Mouse (Mus musculus): Measurements from ENCODE around the gene Itgb2. TPM values are rescaled to one million over a fixed set of nuclear protein-coding genes. Genes with fewer than 3 reads are reported as not detected.

Itgb2 gene
- polyA plus RNA-seq (2012; ENCODE audit: insufficient read depth, insufficient read length, missing spikeins) = 386 and 401 TPM in 2 replicates

DNA sequence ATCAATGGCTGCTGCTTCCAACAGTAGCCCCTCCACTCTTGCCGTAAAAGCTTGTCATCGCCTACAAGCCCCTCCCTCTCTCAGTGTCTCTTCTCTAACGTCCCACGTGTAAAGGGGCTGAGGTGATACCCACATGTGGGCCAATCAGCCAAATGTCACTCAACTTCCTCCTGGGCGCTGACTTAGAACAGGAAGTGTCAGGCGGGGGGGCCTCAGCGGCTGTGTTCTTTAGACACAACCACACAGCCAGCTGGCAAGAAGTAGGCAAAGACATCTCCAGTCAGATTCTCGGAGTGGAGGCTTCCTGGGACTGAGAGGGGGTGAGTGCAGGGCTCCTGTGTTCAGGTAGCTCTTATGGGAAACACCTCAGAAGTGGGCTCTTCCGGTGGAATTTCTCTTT, at the start of gene Itgb2:
Gene Itgb2, plus strand, starts transcription at position 113 of the 400 bp plus-strand sequence.
- peak within 1 kb of the TSS; percentile 83 for H3K4me3 ChIP-seq (ENCODE audit: insufficient read depth, low read length)
- peak within 1 kb of the TSS; percentile 61 for H3K27ac ChIP-seq (ENCODE audit: insufficient read depth, low read depth, low read length)
- peaks cover 41% of the 10 kb centered on the region for H3K4me1 ChIP-seq (ENCODE audit: control insufficient read depth, insufficient read depth, low read length)
- TF ChIP-seq CTCF (IDR thresholded peaks at IDR 0.05; ENCODE audit: low read depth, low read length) (no peak), POLR2A (IDR thresholded peaks at IDR 0.05; ENCODE audit: borderline replicate concordance, low read depth, low read length) (no peak; the same call in 1 of the 2 replicates)

DNA sequence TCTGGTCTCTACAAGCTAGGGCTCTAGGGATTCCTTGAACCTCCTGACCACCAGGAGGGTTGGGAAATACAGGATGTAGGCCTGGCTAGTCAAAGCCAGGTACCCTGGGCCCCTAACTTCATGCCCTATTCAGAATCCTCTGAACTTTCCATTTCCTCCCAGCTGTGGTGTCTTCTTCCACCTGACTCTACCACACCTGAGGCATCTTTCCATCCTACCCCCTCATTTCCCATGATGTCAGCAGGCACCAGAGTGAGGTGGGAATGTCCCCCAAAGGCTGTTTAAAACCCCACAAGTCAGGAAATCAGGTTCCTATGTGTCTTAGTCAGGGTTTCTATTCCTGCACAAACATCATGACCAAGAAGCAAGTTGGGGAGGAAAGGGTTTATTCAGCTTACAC, 48.2 kb upstream of the Itgb2 start:
- TF ChIP-seq CTCF (IDR thresholded peaks at IDR 0.05; ENCODE audit: low read depth, low read length) (no peak), POLR2A (IDR thresholded peaks at IDR 0.05; ENCODE audit: borderline replicate concordance, low read depth, low read length) (no peak)
- no peak overlapping the region for H3K4me3 ChIP-seq (ENCODE audit: insufficient read depth, low read length)
- H3K4me1 ChIP-seq (ENCODE audit: control insufficient read depth, insufficient read depth, low read length) = no peaks in the 10 kb centered on the region
- no peak overlapping the region for H3K27ac ChIP-seq (ENCODE audit: insufficient read depth, low read depth, low read length)

DNA sequence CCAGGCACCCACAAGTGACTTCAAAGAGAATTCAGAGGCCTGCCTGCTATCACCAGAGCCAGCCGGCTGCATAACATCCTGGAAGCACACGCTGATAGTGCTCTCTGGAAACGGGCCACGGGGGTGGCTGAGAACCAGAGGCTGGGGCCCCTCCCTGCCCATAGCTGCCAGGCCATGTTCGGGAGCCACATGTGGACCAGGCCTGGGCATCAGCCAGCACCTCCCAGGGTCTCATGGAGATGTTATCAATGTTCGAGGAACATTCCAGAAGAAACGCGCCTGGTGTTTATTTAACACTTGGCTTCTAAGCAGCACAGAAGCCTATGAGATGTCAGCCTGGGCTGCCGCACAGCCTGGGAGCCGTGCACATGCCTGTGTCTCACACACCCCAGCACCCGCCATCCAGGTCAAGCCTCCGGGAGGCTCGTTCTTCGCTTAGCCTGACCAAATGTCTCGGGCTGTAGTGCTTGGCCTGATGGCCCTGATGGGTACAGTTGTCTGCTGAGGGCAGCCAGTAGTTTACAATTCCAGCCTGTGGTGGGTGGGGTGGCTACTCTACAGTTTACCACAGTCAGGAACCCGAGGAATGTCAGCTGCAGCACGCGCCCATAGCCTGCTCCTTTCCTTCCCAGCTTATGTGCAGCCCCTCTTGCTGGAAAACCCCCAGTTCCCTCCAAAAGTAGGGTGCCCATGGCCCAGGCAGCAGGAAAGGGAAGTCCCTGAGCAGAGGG, 45.7 kb upstream of the Itgb2 start:
- Histone ChIP-seq H3K4me1 (ENCODE audit: control insufficient read depth, insufficient read depth, low read length) (no peaks in the 10 kb centered on the region), H3K4me3 (ENCODE audit: insufficient read depth, low read length) (no peak overlapping the region), H3K27ac (ENCODE audit: insufficient read depth, low read depth, low read length) (no peak overlapping the region)
- no peak for TF ChIP-seq CTCF (IDR thresholded peaks at IDR 0.05; ENCODE audit: low read depth, low read length)
- no peak for TF ChIP-seq POLR2A (IDR thresholded peaks at IDR 0.05; ENCODE audit: borderline replicate concordance, low read depth, low read length)

DNA sequence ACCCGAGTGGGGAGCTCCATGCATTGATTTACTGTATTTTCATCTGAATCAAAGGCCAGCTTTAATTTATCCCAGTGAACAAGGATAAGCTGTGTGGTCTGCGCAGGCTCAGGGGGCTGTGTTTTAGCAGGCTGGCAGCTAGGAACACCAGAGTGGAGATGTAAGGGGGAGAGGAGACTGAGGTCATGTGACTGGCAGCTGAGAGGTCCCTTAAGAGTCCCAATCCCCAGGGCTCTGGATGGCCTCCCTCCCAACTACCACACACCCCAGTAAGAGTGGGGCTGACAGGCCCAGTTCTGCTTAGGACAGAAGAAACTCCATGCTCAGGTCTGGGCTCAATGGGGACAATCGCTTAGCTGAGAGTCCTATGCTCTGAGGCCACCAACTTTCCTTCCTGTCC, 44.3 kb upstream of the Itgb2 start:
- TF ChIP-seq CTCF (IDR thresholded peaks at IDR 0.05; ENCODE audit: low read depth, low read length) = no peak
- TF ChIP-seq POLR2A (IDR thresholded peaks at IDR 0.05; ENCODE audit: borderline replicate concordance, low read depth, low read length) = no peak
- Histone ChIP-seq H3K4me3 (ENCODE audit: insufficient read depth, low read length) (no peak overlapping the region), H3K4me1 (ENCODE audit: control insufficient read depth, insufficient read depth, low read length) (no peaks in the 10 kb centered on the region), H3K27ac (ENCODE audit: insufficient read depth, low read depth, low read length) (no peak overlapping the region)

DNA sequence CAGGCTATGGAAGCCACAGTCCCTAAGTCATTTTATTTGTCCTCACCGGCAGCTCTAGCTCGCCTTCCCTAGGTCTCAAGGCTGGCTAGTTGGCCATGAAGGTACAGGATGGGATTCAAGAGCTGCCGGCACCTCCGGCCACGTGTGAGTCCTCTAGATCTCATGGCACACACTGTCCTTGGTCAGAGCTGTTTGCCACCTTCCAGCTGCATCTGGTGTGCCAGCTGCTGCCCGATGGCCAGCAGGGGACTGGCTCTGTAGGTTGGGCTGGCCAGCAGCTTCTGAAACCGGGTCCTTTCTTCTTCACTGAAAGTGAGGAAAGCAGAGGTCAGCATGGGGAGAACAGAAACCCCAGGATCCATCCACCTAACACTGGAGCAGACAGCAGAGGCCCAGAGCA, 41.9 kb upstream of the Itgb2 start:
- Histone ChIP-seq H3K27ac (ENCODE audit: insufficient read depth, low read depth, low read length) (no peak overlapping the region), H3K4me3 (ENCODE audit: insufficient read depth, low read length) (no peak overlapping the region), H3K4me1 (ENCODE audit: control insufficient read depth, insufficient read depth, low read length) (no peaks in the 10 kb centered on the region)
- TF ChIP-seq CTCF (IDR thresholded peaks at IDR 0.05; ENCODE audit: low read depth, low read length) (no peak), POLR2A (IDR thresholded peaks at IDR 0.05; ENCODE audit: borderline replicate concordance, low read depth, low read length) (no peak)

DNA sequence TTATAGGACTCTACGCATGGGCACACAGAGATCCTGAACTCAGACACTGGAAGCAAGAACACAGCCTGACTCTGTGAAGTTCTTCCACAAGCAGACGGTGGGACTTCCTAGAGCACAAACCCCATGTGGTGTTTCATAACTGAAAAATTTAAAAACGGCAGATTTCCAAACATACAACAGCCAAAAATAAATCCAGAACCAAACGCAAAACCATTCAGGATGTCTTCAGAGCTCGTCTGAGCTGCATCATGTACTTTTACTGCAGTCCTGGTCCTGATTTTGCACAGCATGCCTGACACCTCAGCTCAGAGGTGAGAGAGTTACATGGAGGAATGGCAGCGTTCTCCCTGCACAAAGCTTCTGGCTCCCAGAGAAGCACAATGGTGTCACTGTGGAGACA, 38.5 kb upstream of the Itgb2 start:
- H3K4me3 ChIP-seq (ENCODE audit: insufficient read depth, low read length) = no peak overlapping the region
- H3K27ac ChIP-seq (ENCODE audit: insufficient read depth, low read depth, low read length) = no peak overlapping the region
- no peaks in the 10 kb centered on the region for H3K4me1 ChIP-seq (ENCODE audit: control insufficient read depth, insufficient read depth, low read length)
- TF ChIP-seq POLR2A (IDR thresholded peaks at IDR 0.05; ENCODE audit: borderline replicate concordance, low read depth, low read length) = no peak
- TF ChIP-seq CTCF (IDR thresholded peaks at IDR 0.05; ENCODE audit: low read depth, low read length) = no peak

DNA sequence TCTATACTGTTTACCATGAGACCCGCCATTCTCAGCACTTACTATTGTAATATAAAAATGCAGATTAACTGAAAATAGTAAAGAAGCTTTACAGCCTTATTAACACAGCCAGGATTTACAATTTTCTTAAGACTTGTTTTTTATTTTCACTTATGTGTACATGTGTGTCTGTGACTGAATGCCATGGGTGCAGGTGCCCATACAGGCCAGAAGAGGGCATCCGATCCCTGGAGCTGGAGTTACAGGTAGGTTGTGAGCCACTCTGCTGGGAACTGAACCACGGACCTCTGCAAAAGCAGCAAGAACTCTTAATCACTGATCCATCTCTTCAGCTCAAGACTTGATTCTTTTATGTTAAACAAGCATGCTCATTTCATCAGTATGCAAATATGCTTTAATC, 37.2 kb upstream of the Itgb2 start:
- Histone ChIP-seq H3K4me3 (ENCODE audit: insufficient read depth, low read length) (no peak overlapping the region), H3K4me1 (ENCODE audit: control insufficient read depth, insufficient read depth, low read length) (no peaks in the 10 kb centered on the region), H3K27ac (ENCODE audit: insufficient read depth, low read depth, low read length) (no peak overlapping the region)

DNA sequence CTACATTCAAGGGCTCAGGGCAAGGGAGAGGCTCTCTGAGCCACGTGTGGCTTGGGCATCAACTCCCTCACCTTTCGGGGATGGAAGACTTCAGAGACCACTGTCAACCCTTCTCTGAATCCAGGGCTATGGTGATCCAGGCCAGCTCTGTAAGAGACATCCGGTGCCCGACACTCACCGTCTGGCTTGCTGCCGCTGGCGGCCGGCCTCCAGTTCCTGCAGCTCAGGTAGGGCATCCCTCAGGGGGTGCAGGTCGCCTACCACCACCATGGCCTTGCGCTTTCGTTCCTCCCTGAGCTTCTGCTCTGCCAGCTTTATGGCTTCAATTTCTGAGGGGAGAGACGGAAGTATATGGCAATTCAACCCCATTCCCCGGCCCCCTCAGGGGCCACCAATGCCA, 32.9 kb upstream of the Itgb2 start:
- TF ChIP-seq POLR2A (IDR thresholded peaks at IDR 0.05; ENCODE audit: borderline replicate concordance, low read depth, low read length) (no peak), CTCF (IDR thresholded peaks at IDR 0.05; ENCODE audit: low read depth, low read length) (no peak)
- Histone ChIP-seq H3K27ac (ENCODE audit: insufficient read depth, low read depth, low read length) (no peak overlapping the region), H3K4me1 (ENCODE audit: control insufficient read depth, insufficient read depth, low read length) (no peaks in the 10 kb centered on the region), H3K4me3 (ENCODE audit: insufficient read depth, low read length) (no peak overlapping the region)

More for the DNA sequence above, 37.2 kb upstream of the Itgb2 start:
- TF ChIP-seq POLR2A (IDR thresholded peaks at IDR 0.05; ENCODE audit: borderline replicate concordance, low read depth, low read length) = no peak
- TF ChIP-seq CTCF (IDR thresholded peaks at IDR 0.05; ENCODE audit: low read depth, low read length) = no peak

DNA sequence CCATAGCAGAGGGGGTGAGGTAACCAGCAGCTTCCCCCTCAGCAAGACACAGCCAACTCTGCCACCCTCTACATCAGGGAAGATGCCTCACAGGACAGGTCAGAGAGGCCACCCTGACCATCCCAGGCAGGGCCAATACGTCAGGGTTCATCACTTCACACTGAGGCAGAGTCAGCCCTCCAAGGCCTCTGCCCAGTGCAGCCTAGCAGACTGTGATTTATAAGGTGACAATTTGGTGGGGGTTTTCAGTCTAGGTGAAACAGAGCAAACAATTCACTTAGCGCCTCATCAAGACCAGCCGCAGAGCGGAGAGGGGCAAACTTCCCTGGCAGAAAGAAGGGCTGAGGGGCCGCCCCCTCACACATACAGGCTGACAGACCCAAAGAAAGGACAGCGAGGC, 31.8 kb upstream of the Itgb2 start:
- H3K4me3 ChIP-seq (ENCODE audit: insufficient read depth, low read length) = no peak overlapping the region
- H3K27ac ChIP-seq (ENCODE audit: insufficient read depth, low read depth, low read length) = no peak overlapping the region
- TF ChIP-seq POLR2A (IDR thresholded peaks at IDR 0.05; ENCODE audit: borderline replicate concordance, low read depth, low read length) (no peak), CTCF (IDR thresholded peaks at IDR 0.05; ENCODE audit: low read depth, low read length) (no peak)
- no peaks in the 10 kb centered on the region for H3K4me1 ChIP-seq (ENCODE audit: control insufficient read depth, insufficient read depth, low read length)

GRCm38 (mm10) chr10:77500636-77501035, 29.4 kb upstream of the Itgb2 start:
- Histone ChIP-seq H3K4me3 (ENCODE audit: insufficient read depth, low read length) (no peak overlapping the region), H3K4me1 (ENCODE audit: control insufficient read depth, insufficient read depth, low read length) (no peaks in the 10 kb centered on the region), H3K27ac (ENCODE audit: insufficient read depth, low read depth, low read length) (no peak overlapping the region)
- TF ChIP-seq POLR2A (IDR thresholded peaks at IDR 0.05; ENCODE audit: borderline replicate concordance, low read depth, low read length) (no peak), CTCF (IDR thresholded peaks at IDR 0.05; ENCODE audit: low read depth, low read length) (no peak)

Measured in bone marrow macrophage, adult 2 months (primary cell).